In genomic region chr17:45866876-45867652, GRCm38 (mm10) we compare ENCODE assay signal across 10 mouse cellular contexts.
A peak's percentile ranks its signal among the peaks of the same experiment; 100 is the strongest.
DNase-seq lines count a peak whose midpoint lies in the region; ATAC-seq and TF ChIP-seq lines count a peak whose summit lies in the region.
"Had no signal": no experiment of that assay in that cellular context is flagged by ENCODE, and none has a peak within 500 bp of the region (broad histone marks: within the 10 kb centered on the region; RNA-seq: fewer than 3 reads in every experiment).

No protein-coding gene starts in this region.

- no peak overlapping the region for H3K27ac ChIP-seq in heart, embryonic 12.5 days (ENCODE audit: poor library complexity, severe bottlenecking)
- 0 out of 2 replicates have a peak overlapping the region, but pooled peaks have one; percentile 13 for H3K27ac ChIP-seq in heart, embryonic 16.5 days (ENCODE audit: low read length)
- H3K27ac ChIP-seq in limb, embryonic 15.5 days: no peak overlapping the region
- H3K27ac ChIP-seq: limb, embryonic 13.5 days had no signal

- peaks cover 45% of the 10 kb centered on the region for H3K4me1 ChIP-seq in heart, embryonic 12.5 days (replicated peaks)
- peaks cover 22% of the 10 kb centered on the region for H3K4me1 ChIP-seq in heart, embryonic 16.5 days (ENCODE audit: control insufficient read depth, insufficient read depth, low read length)
- peaks cover 42% of the 10 kb centered on the region for H3K4me1 ChIP-seq in limb, embryonic 15.5 days

- DNase-seq in heart, adult 18-20 months: peak; percentile 63 to 85
- no peak for DNase-seq in Patski (ENCODE audit: low read depth, low spot score)
- no peak for DNase-seq in frontal cortex, adult 2 months (ENCODE audit: extremely low spot score in 1 of 2, low spot score in 1 of 2)
- no peak for DNase-seq in ovary, adult 18-20 months (ENCODE audit: low spot score)
- no peak for DNase-seq in spleen, postnatal 10 days (ENCODE audit: low spot score in 2 of 2)

- no peak overlapping the region for H3K4me3 ChIP-seq in heart, embryonic 12.5 days
- no peak overlapping the region for H3K4me3 ChIP-seq in heart, embryonic 16.5 days (ENCODE audit: low read length)
- no peak overlapping the region for H3K4me3 ChIP-seq in limb, embryonic 15.5 days
- H3K4me3 ChIP-seq: heart, embryonic 15.5 days; limb, embryonic 13.5 days had no signal

- H3K9ac ChIP-seq in heart, embryonic 12.5 days: no peak overlapping the region
- H3K9ac ChIP-seq in heart, embryonic 16.5 days (ENCODE audit: low read length): no peak overlapping the region
- no peak overlapping the region for H3K9ac ChIP-seq in limb, embryonic 15.5 days
- H3K9ac ChIP-seq: heart, embryonic 15.5 days; limb, embryonic 13.5 days had no signal

- WGBS in heart, embryonic 12.5 days: 59% methylated on average over 15 of the region's 15 CpGs
- whole genome bisulfite sequencing in heart, embryonic 16.5 days: 55% methylated on average over 15 of the region's 15 CpGs
- WGBS in limb, embryonic 15.5 days: 74% methylated on average over 15 of the region's 15 CpGs

- no peak for TF ChIP-seq CTCF in Patski (IDR thresholded peaks at IDR 0.05)

- CTCF ChIA-PET in Patski (lab: Charles Lee): interaction anchor here (0.8 to 1.0 kb wide), 3 partner anchors 16 to 20 kb away, joined by 3 to 4 read pairs (median 3); no protein-coding TSS in a partner anchor

- no peaks in the 10 kb centered on the region for H3K36me3 ChIP-seq in heart, embryonic 12.5 days
- no peaks in the 10 kb centered on the region for H3K36me3 ChIP-seq in heart, embryonic 16.5 days (ENCODE audit: control insufficient read depth, insufficient read depth)
- no peaks in the 10 kb centered on the region for H3K36me3 ChIP-seq in limb, embryonic 15.5 days
- H3K36me3 ChIP-seq: heart, embryonic 15.5 days; limb, embryonic 13.5 days had no signal

- H3K27me3 ChIP-seq in heart, embryonic 12.5 days (replicated peaks): peaks cover 14% of the 10 kb centered on the region
- H3K27me3 ChIP-seq in Patski: no peaks in the 10 kb centered on the region
- peaks cover 7% of the 10 kb centered on the region for H3K27me3 ChIP-seq in heart, embryonic 16.5 days (ENCODE audit: control insufficient read depth, insufficient read depth, low read length)
- 0 out of 2 replicates have a peak, but pooled peaks cover 3% of the 10 kb centered on the region for H3K27me3 ChIP-seq in limb, embryonic 15.5 days

- in situ Hi-C loops in Patski (cut with MboI; ENCODE audit: low pct_unique_long_range_greater_than_20kb): no loop called here

- H3K4me2 ChIP-seq in heart, embryonic 12.5 days: no peak overlapping the region
- H3K4me2 ChIP-seq in heart, embryonic 16.5 days (ENCODE audit: low read depth, low read length): no peak overlapping the region
- H3K4me2 ChIP-seq in limb, embryonic 15.5 days: no peak overlapping the region
- H3K4me2 ChIP-seq: heart, embryonic 15.5 days; limb, embryonic 13.5 days had no signal

- ATAC-seq in heart, embryonic 12.5 days (ENCODE audit: insufficient number of reproducible peaks, low FRiP score): no peak
- peak; percentile 29 for ATAC-seq in Patski
- ATAC-seq in heart, embryonic 16.5 days (replicated peaks; ENCODE audit: extremely low read depth, insufficient read depth, low FRiP score): peak; percentile 59
- 0 out of 2 replicates have a peak, but pooled peaks have one; percentile 18 for ATAC-seq in limb, embryonic 15.5 days (ENCODE audit: insufficient number of reproducible peaks, low FRiP score, low TSS enrichment, low read depth)

- POLR2A ChIA-PET in Patski (lab: Charles Lee): no interaction called here

- 0 out of 2 replicates have a peak, but pooled peaks cover 7% of the 10 kb centered on the region for H3K9me3 ChIP-seq in heart, embryonic 12.5 days (replicated peaks)
- peaks cover 3% of the 10 kb centered on the region; the same call in 1 of the 2 replicates for H3K9me3 ChIP-seq in heart, embryonic 16.5 days (replicated peaks; ENCODE audit: control insufficient read depth, low read length)
- no peaks in the 10 kb centered on the region for H3K9me3 ChIP-seq in limb, embryonic 15.5 days
- H3K9me3 ChIP-seq: heart, embryonic 15.5 days; limb, embryonic 13.5 days had no signal

Comparison
In these comparisons a context has a peak if more than half of its experiments do, and no peak if none do; other contexts are left out.
1. DNase-seq: peak in heart, adult 18-20 months (2 of 2); none in Patski (single experiment), frontal cortex, adult 2 months (0 of 2), ovary, adult 18-20 months (single experiment) and spleen, postnatal 10 days (0 of 2).